Mouse (Mus musculus): ENCODE data around the gene Phykpl. TPM values are rescaled to one million over a fixed set of nuclear protein-coding genes. Genes with fewer than 3 reads are reported as not detected.
"Not testable (repeated sequence)": the region's sequence is repeated elsewhere in the genome, so short reads cannot be mapped to it uniquely, and the experiment has no call there.

Phykpl gene
- polyA plus RNA-seq, 1 experiment from 2014 or later: 14.5 TPM

DNA sequence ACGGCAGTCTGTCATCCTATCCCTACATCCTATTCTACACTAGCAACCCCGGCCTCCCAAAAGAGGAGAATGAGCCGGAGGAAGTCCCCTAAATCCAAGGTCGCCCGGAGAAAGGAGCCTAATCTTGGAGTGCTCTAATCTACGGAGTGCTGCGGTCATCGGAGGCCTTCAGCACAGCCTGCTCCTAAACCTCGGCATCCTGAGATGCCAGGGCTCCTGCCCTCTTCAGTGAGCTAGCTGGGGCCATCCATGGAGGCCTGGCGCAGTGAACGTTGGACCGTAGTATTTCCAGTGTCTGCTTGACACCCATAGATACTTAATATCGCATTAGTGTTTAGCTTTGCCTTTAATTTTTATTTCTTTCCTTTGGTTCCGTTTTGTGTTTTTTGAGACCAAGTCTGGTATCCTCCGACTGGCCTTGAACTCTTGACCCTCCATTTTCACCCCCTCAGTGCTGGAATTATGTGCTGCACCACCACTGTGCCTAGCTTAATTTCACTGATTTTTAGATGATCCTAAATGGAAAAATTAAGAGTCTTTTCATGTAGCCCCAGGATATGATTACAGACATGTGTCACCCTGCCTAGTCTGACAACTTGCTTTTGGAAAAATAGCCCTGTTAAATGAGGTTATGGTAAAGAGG, 22.7 kb downstream of the Phykpl start:
- WGBS (ENCODE audit: insufficient replicate concordance): 7% methylated on average over 15 of the region's 15 CpGs
- H3K4me1 ChIP-seq (ENCODE audit: insufficient read depth): peaks cover 27% of the 10 kb centered on the region

GRCm38 (mm10) chr11:51609266-51609909, 24.8 kb downstream of the Phykpl start:
- no peaks in the 10 kb centered on the region for H3K9me3 ChIP-seq (ENCODE audit: low read length)
- ATAC-seq (peak; percentile 6; the same call in 1 of the 2 replicates), DNase-seq (no peak)
- peak overlapping the region; percentile 30; the same call in 1 of the 2 replicates for H3K4me2 ChIP-seq (ENCODE audit: low read depth, low read length)
- peak overlapping the region; percentile 64 for H3K27ac ChIP-seq (ENCODE audit: low read depth)
- H3K27me3 ChIP-seq (ENCODE audit: insufficient read depth, low read length): no peaks in the 10 kb centered on the region
- no peak for TF ChIP-seq CTCF (IDR thresholded peaks at IDR 0.05; ENCODE audit: low read depth)
- peak; percentile 67 for TF ChIP-seq EP300 (IDR thresholded peaks at IDR 0.05; ENCODE audit: low read depth)
- WGBS (ENCODE audit: insufficient replicate concordance): 39% methylated on average over 3 of the region's 3 CpGs
- H3K9ac ChIP-seq (replicated peaks): 0 out of 2 replicates have a peak overlapping the region, but pooled peaks have one; percentile 0
- no peak overlapping the region for H3K4me3 ChIP-seq (ENCODE audit: low read depth, low read length)
- H3K4me1 ChIP-seq (ENCODE audit: insufficient read depth): peaks cover 22% of the 10 kb centered on the region
- peaks cover 10% of the 10 kb centered on the region for H3K36me3 ChIP-seq (replicated peaks; ENCODE audit: insufficient read depth, low read length)

More for the DNA sequence above, 22.7 kb downstream of the Phykpl start:
- Histone ChIP-seq H3K9me3 (ENCODE audit: low read length) (no peaks in the 10 kb centered on the region), H3K4me3 (ENCODE audit: low read depth, low read length) (peak overlapping the region; percentile 95), H3K4me2 (ENCODE audit: low read depth, low read length) (peak overlapping the region; percentile 82), H3K36me3 (replicated peaks; ENCODE audit: insufficient read depth, low read length) (peaks cover 31% of the 10 kb centered on the region), H3K27me3 (ENCODE audit: insufficient read depth, low read length) (no peaks in the 10 kb centered on the region), H3K27ac (ENCODE audit: low read depth) (peak overlapping the region; percentile 96), H3K9ac (replicated peaks) (peak overlapping the region; percentile 98)
- TF ChIP-seq CTCF (IDR thresholded peaks at IDR 0.05; ENCODE audit: low read depth) (no peak), EP300 (IDR thresholded peaks at IDR 0.05; ENCODE audit: low read depth) (peak; percentile 27; the same call in 1 of the 2 replicates)
- DNase-seq (no peak), ATAC-seq (peak; percentile 35)

DNA sequence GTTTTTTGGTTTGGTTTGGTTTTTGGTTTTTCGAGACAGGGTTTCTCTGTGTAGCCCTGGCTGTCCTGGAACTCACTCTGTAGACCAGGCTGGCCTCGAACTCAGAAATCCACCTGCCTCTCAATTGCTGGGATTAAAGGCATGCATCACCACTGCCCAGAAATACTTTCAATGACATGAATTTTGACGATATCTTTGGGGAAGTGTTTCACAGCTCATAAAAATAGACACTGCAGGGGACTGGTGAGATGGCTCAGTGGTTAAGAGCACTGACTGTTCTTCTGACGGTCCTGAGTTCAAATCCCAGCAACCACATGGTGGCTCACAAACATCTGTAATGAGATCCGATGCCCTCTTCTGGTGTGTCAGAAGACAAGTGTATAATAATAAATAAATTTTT, 25.4 kb downstream of the Phykpl start:
- H3K36me3 ChIP-seq (replicated peaks; ENCODE audit: insufficient read depth, low read length); H3K4me2 ChIP-seq (ENCODE audit: low read depth, low read length); DNase-seq; H3K9me3 ChIP-seq (ENCODE audit: low read length); H3K27me3 ChIP-seq (ENCODE audit: insufficient read depth, low read length); H3K27ac ChIP-seq (ENCODE audit: low read depth); ATAC-seq; H3K4me3 ChIP-seq (ENCODE audit: low read depth, low read length); H3K9ac ChIP-seq (replicated peaks): not testable (repeated sequence)
- WGBS (ENCODE audit: insufficient replicate concordance): 58% methylated on average over 5 of the region's 5 CpGs
- H3K4me1 ChIP-seq (ENCODE audit: insufficient read depth): peaks cover 20% of the 10 kb centered on the region

GRCm38 (mm10) chr11:51614256-51614655, 29.7 kb downstream of the Phykpl start:
- ATAC-seq (no peak), DNase-seq (no peak)
- Histone ChIP-seq H3K9me3 (ENCODE audit: low read length) (no peaks in the 10 kb centered on the region), H3K4me1 (ENCODE audit: insufficient read depth) (peaks cover 17% of the 10 kb centered on the region), H3K9ac (replicated peaks) (no peak overlapping the region), H3K36me3 (replicated peaks; ENCODE audit: insufficient read depth, low read length) (no peaks in the 10 kb centered on the region), H3K4me2 (ENCODE audit: low read depth, low read length) (no peak overlapping the region), H3K4me3 (ENCODE audit: low read depth, low read length) (no peak overlapping the region), H3K27me3 (ENCODE audit: insufficient read depth, low read length) (no peaks in the 10 kb centered on the region), H3K27ac (ENCODE audit: low read depth) (no peak overlapping the region)
- no peak for TF ChIP-seq CTCF (IDR thresholded peaks at IDR 0.05; ENCODE audit: low read depth)
- TF ChIP-seq EP300 (IDR thresholded peaks at IDR 0.05; ENCODE audit: low read depth): no peak
- 81% methylated on average over 8 of the region's 8 CpGs for WGBS (ENCODE audit: insufficient replicate concordance)

- ATAC-seq: no peak
- WGBS (ENCODE audit: insufficient replicate concordance): 26% methylated on average over 7 of the region's 7 CpGs
These were observed 30.6 kb downstream of the Phykpl start for GRCm38 (mm10) chr11:51615129-51615528.

GRCm38 (mm10) chr11:51615601-51616000, 31.0 kb downstream of the Phykpl start:
- 1% methylated on average over 14 of the region's 14 CpGs for WGBS (ENCODE audit: insufficient replicate concordance)
- Histone ChIP-seq H3K27ac (ENCODE audit: low read depth) (peak overlapping the region; percentile 96), H3K4me1 (ENCODE audit: insufficient read depth) (peaks cover 21% of the 10 kb centered on the region), H3K4me3 (ENCODE audit: low read depth, low read length) (peak overlapping the region; percentile 56), H3K4me2 (ENCODE audit: low read depth, low read length) (peak overlapping the region; percentile 88), H3K27me3 (ENCODE audit: insufficient read depth, low read length) (no peaks in the 10 kb centered on the region), H3K9me3 (ENCODE audit: low read length) (no peaks in the 10 kb centered on the region), H3K9ac (replicated peaks) (peak overlapping the region; percentile 80), H3K36me3 (replicated peaks; ENCODE audit: insufficient read depth, low read length) (no peaks in the 10 kb centered on the region)
- TF ChIP-seq EP300 (IDR thresholded peaks at IDR 0.05; ENCODE audit: low read depth) (no peak), CTCF (IDR thresholded peaks at IDR 0.05; ENCODE audit: low read depth) (no peak)
- ATAC-seq (peak; percentile 69), DNase-seq (peak; percentile 88)

More at GRCm38 (mm10) chr11:51615129-51615528, 30.6 kb downstream of the Phykpl start:
- no peak for TF ChIP-seq CTCF (IDR thresholded peaks at IDR 0.05; ENCODE audit: low read depth)
- 0 out of 2 replicates have a peak, but pooled peaks have one; percentile 38 for TF ChIP-seq EP300 (IDR thresholded peaks at IDR 0.05; ENCODE audit: low read depth)
- DNase-seq: no peak
- H3K9ac ChIP-seq (replicated peaks): peak overlapping the region; percentile 80
- H3K9me3 ChIP-seq (ENCODE audit: low read length): no peaks in the 10 kb centered on the region
- H3K4me1 ChIP-seq (ENCODE audit: insufficient read depth): peaks cover 16% of the 10 kb centered on the region
- H3K4me2 ChIP-seq (ENCODE audit: low read depth, low read length): peak overlapping the region; percentile 88
- no peaks in the 10 kb centered on the region for H3K36me3 ChIP-seq (replicated peaks; ENCODE audit: insufficient read depth, low read length)
- H3K27me3 ChIP-seq (ENCODE audit: insufficient read depth, low read length): no peaks in the 10 kb centered on the region
- H3K27ac ChIP-seq (ENCODE audit: low read depth): peak overlapping the region; percentile 96
- peak overlapping the region; percentile 56 for H3K4me3 ChIP-seq (ENCODE audit: low read depth, low read length)

DNA sequence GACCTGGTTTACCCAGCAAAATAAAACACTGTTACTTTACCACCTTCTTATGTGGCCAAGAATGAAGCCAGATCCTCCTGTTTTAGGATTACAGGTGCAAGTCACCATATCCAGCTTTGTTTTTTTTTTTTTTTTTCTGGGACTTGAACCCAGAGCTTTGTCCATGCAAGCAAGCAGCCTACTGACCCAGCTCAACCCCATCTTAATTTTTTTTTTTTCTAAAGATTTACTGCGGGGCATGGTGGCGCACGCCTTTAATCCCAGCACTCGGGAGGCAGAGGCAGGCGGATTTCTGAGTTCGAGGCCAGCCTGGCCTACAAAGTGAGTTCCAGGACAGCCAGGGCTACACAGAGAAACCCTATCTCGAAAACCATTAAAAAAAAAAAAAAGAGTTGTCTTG, 31.6 kb downstream of the Phykpl start:
- Histone ChIP-seq H3K4me3 (ENCODE audit: low read depth, low read length) (peak overlapping the region; percentile 56), H3K4me2 (ENCODE audit: low read depth, low read length) (peak overlapping the region; percentile 88), H3K9ac (replicated peaks) (0 out of 2 replicates have a peak overlapping the region, but pooled peaks have one; percentile 80), H3K4me1 (ENCODE audit: insufficient read depth) (peaks cover 24% of the 10 kb centered on the region), H3K27ac (ENCODE audit: low read depth) (peak overlapping the region; percentile 96)
- not testable (repeated sequence) for ATAC-seq; H3K36me3 ChIP-seq (replicated peaks; ENCODE audit: insufficient read depth, low read length); DNase-seq; H3K27me3 ChIP-seq (ENCODE audit: insufficient read depth, low read length); H3K9me3 ChIP-seq (ENCODE audit: low read length)
- WGBS (ENCODE audit: insufficient replicate concordance): 79% methylated on average over 7 of the region's 7 CpGs
